Mouse (Mus musculus): ENCODE data around the gene Pomp. TPM values are rescaled to one million over a fixed set of nuclear protein-coding genes. Genes with fewer than 3 reads are reported as not detected.
A peak's percentile ranks its signal among the peaks of the same experiment; 100 is the strongest.

Pomp gene
- polyA plus RNA-seq, 1 experiment from 2014 or later: 215 TPM

DNA sequence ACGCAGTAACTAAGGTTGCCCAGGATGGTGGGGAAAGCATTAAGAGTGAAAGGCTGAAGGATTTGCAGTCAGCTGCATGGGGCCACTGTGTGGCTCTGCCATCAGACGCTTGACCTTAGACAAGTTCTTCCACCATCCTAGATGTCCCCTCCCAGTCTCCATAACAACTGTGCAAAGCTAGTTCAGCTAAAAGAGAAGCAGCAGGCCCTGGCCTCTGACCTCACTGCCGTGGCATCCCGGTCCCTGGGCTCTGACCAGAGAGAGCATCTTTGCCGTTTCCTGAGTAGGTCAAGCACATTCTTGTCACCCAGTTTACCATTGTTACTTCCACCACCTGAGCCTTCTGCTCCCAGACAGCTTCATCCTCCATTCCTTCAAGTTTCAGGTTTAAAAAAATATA, 33.7 kb upstream of the Pomp start:
- Histone ChIP-seq H3K4me3 (ENCODE audit: low read depth, low read length) (no peak overlapping the region), H3K27ac (ENCODE audit: low read depth) (no peak overlapping the region), H3K27me3 (ENCODE audit: insufficient read depth, low read length) (no peaks in the 10 kb centered on the region), H3K9ac (replicated peaks) (no peak overlapping the region), H3K4me1 (ENCODE audit: insufficient read depth) (peaks cover 2% of the 10 kb centered on the region), H3K36me3 (replicated peaks; ENCODE audit: insufficient read depth, low read length) (no peaks in the 10 kb centered on the region), H3K9me3 (ENCODE audit: low read length) (no peaks in the 10 kb centered on the region), H3K4me2 (ENCODE audit: low read depth, low read length) (no peak overlapping the region)
- WGBS (ENCODE audit: insufficient replicate concordance): 46% methylated on average over 5 of the region's 5 CpGs
- TF ChIP-seq EP300 (IDR thresholded peaks at IDR 0.05; ENCODE audit: low read depth) (no peak), CTCF (IDR thresholded peaks at IDR 0.05; ENCODE audit: low read depth) (no peak)
- DNase-seq: no peak
- no peak for ATAC-seq

DNA sequence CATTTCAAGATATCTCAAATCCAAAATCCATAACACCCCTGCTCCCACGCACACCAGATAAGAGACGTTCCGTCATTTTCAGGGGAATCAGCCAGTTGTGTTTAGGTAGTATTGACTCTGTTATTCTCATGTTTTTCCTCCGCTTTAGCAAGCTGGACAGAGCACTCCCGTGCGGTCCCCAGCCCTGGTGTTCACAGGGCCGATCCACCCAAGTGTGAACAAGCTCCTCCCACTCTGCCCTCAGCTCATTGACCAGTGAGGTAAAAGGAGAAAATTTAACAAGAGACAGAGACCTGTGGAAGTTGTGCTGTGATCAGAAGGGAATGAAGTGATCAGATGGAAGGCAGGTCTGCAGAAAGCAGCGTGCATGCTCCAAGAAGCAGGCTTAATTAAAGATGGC, 31.4 kb upstream of the Pomp start:
- Histone ChIP-seq H3K9ac (replicated peaks) (no peak overlapping the region), H3K36me3 (replicated peaks; ENCODE audit: insufficient read depth, low read length) (no peaks in the 10 kb centered on the region), H3K4me1 (ENCODE audit: insufficient read depth) (peaks cover 2% of the 10 kb centered on the region), H3K4me3 (ENCODE audit: low read depth, low read length) (no peak overlapping the region), H3K4me2 (ENCODE audit: low read depth, low read length) (no peak overlapping the region), H3K27ac (ENCODE audit: low read depth) (no peak overlapping the region), H3K9me3 (ENCODE audit: low read length) (no peaks in the 10 kb centered on the region), H3K27me3 (ENCODE audit: insufficient read depth, low read length) (no peaks in the 10 kb centered on the region)
- DNase-seq (no peak), ATAC-seq (no peak)
- no peak for TF ChIP-seq EP300 (IDR thresholded peaks at IDR 0.05; ENCODE audit: low read depth)
- TF ChIP-seq CTCF (IDR thresholded peaks at IDR 0.05; ENCODE audit: low read depth): no peak
- 77% methylated on average over 8 of the region's 8 CpGs for WGBS (ENCODE audit: insufficient replicate concordance)

DNA sequence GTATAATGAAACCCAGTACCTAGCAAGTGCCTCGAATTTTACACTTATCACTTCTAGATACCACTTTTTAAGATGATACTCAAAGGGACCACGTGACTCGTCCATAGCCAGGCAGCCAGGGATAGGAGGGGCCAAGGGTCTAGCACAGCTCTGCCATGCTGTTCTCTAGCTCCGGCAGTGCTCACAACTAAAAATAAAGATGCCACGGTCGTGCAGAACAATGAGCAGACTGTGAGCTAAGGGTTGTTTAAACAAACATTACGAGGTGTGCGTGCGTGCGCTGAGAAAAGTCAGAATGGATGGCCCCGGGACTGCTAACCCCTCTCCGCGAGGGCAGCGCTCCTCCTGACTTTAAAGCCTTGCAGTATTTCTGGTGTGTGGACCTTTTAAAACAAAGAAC, 27.4 kb upstream of the Pomp start:
- H3K4me2 ChIP-seq (ENCODE audit: low read depth, low read length): no peak overlapping the region
- TF ChIP-seq CTCF (IDR thresholded peaks at IDR 0.05; ENCODE audit: low read depth) (no peak), EP300 (IDR thresholded peaks at IDR 0.05; ENCODE audit: low read depth) (no peak)
- H3K4me3 ChIP-seq (ENCODE audit: low read depth, low read length): no peak overlapping the region
- no peak overlapping the region for H3K27ac ChIP-seq (ENCODE audit: low read depth)
- no peak for ATAC-seq
- no peaks in the 10 kb centered on the region for H3K36me3 ChIP-seq (replicated peaks; ENCODE audit: insufficient read depth, low read length)
- H3K4me1 ChIP-seq (ENCODE audit: insufficient read depth): no peaks in the 10 kb centered on the region
- no peaks in the 10 kb centered on the region for H3K27me3 ChIP-seq (ENCODE audit: insufficient read depth, low read length)
- 36% methylated on average over 14 of the region's 14 CpGs for WGBS (ENCODE audit: insufficient replicate concordance)
- H3K9me3 ChIP-seq (ENCODE audit: low read length): no peaks in the 10 kb centered on the region
- H3K9ac ChIP-seq (replicated peaks): no peak overlapping the region
- DNase-seq: no peak

DNA sequence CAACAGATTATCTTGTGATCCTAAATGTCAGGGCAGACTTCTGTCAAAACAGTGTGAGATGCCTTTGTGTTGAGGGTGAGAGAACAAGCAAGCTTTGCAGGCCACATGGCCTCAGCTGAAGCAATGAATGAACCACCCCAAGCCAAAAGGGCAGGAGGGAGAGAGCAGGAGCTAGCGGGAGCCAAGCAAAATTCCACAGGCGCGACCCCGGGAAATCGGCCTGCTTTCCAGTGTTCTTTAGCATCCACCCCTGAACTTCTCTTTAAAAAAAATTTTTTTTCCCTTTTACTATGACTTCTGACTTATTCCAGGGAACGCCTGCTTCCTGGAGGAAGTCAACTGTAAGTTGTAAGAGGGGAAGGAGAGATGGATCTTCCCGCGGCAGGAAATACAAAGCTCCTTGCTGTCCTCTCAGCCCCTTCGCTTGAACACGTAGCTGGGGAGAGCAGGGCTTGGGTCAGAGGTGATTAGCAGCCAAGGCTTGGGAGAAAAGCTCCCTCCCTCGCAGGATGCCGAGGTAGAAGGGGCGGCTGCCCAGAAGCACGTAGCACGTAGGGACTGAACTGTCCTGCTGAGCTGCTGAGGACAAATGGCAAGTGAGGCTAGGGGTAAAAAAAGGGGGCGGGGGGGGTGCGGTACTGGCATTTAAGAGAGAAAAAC, 25.3 kb upstream of the Pomp start:
- ATAC-seq: no peak
- DNase-seq: no peak
- H3K36me3 ChIP-seq (replicated peaks; ENCODE audit: insufficient read depth, low read length): no peaks in the 10 kb centered on the region
- H3K4me2 ChIP-seq (ENCODE audit: low read depth, low read length): no peak overlapping the region
- H3K4me1 ChIP-seq (ENCODE audit: insufficient read depth): no peaks in the 10 kb centered on the region
- TF ChIP-seq EP300 (IDR thresholded peaks at IDR 0.05; ENCODE audit: low read depth): no peak
- TF ChIP-seq CTCF (IDR thresholded peaks at IDR 0.05; ENCODE audit: low read depth): no peak
- 26% methylated on average over 17 of the region's 17 CpGs for WGBS (ENCODE audit: insufficient replicate concordance)
- no peaks in the 10 kb centered on the region for H3K27me3 ChIP-seq (ENCODE audit: insufficient read depth, low read length)
- H3K4me3 ChIP-seq (ENCODE audit: low read depth, low read length): no peak overlapping the region
- no peaks in the 10 kb centered on the region for H3K9me3 ChIP-seq (ENCODE audit: low read length)
- H3K9ac ChIP-seq (replicated peaks): no peak overlapping the region
- H3K27ac ChIP-seq (ENCODE audit: low read depth): no peak overlapping the region

DNA sequence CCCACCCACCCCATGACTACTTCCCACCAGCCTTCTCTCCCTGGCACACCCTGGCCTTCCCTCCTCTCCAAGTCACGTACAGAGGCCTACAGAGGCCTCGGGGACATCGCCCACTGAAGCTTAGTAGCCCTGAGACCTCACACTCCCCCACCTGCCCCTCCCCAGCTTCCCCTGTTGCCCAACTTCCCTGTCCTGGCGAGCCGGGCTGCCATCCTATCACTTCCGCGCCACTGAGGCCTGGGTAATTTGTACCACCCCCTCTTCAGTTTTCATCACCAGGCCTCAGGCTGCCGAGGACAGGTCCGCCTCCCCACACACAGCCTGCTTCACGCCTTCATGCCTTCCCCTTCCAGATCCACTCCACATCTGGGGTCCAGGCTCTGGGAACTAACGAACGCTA, 20.8 kb upstream of the Pomp start:
- Histone ChIP-seq H3K4me1 (ENCODE audit: insufficient read depth) (no peaks in the 10 kb centered on the region), H3K9ac (replicated peaks) (no peak overlapping the region), H3K36me3 (replicated peaks; ENCODE audit: insufficient read depth, low read length) (no peaks in the 10 kb centered on the region), H3K27me3 (ENCODE audit: insufficient read depth, low read length) (no peaks in the 10 kb centered on the region), H3K27ac (ENCODE audit: low read depth) (0 out of 2 replicates have a peak overlapping the region, but pooled peaks have one; percentile 16), H3K9me3 (ENCODE audit: low read length) (no peaks in the 10 kb centered on the region), H3K4me3 (ENCODE audit: low read depth, low read length) (no peak overlapping the region), H3K4me2 (ENCODE audit: low read depth, low read length) (no peak overlapping the region)
- ATAC-seq: peak; percentile 25; the same call in 1 of the 2 replicates
- WGBS (ENCODE audit: insufficient replicate concordance): 54% methylated on average over 12 of the region's 12 CpGs
- DNase-seq: peak; percentile 43
- TF ChIP-seq CTCF (IDR thresholded peaks at IDR 0.05; ENCODE audit: low read depth) (no peak), EP300 (IDR thresholded peaks at IDR 0.05; ENCODE audit: low read depth) (no peak)

DNA sequence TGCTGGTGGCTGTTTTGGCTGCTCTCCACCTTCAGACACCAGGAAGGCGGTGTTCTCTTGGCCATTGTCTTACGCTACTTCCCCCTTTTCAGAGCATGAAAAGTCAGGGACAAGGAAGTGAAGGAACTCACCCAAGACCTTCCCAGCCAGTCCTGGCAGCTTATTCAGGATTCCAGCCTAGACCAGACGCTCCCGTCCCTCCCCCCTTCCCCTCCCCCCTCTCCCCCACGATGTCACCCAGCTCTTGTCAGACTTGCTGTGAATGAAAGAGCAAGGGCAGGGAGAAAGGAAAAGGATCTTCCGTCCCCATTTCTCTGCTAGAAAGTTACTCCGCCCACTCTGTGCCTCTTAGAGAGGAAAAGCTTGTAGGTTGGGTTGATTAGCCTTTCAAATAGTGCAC, 16.9 kb upstream of the Pomp start:
- WGBS (ENCODE audit: insufficient replicate concordance): 61% methylated on average over 7 of the region's 7 CpGs
- Histone ChIP-seq H3K4me1 (ENCODE audit: insufficient read depth) (no peaks in the 10 kb centered on the region), H3K4me2 (ENCODE audit: low read depth, low read length) (no peak overlapping the region), H3K27me3 (ENCODE audit: insufficient read depth, low read length) (no peaks in the 10 kb centered on the region), H3K9me3 (ENCODE audit: low read length) (no peaks in the 10 kb centered on the region), H3K4me3 (ENCODE audit: low read depth, low read length) (no peak overlapping the region), H3K27ac (ENCODE audit: low read depth) (no peak overlapping the region), H3K36me3 (replicated peaks; ENCODE audit: insufficient read depth, low read length) (no peaks in the 10 kb centered on the region), H3K9ac (replicated peaks) (no peak overlapping the region)
- no peak for ATAC-seq
- no peak for TF ChIP-seq EP300 (IDR thresholded peaks at IDR 0.05; ENCODE audit: low read depth)
- no peak for TF ChIP-seq CTCF (IDR thresholded peaks at IDR 0.05; ENCODE audit: low read depth)
- DNase-seq: no peak
